Mouse (Mus musculus) forebrain, postnatal 0 days (tissue): ENCODE measurements at regions not wholly inside any gene's neighbourhood (a gene's known extent, or its start where the extent isn't known, plus 50 kb on each side); places are given as distances from the start of the nearest gene placed in this dataset.

ENCODE experiments used
- ATAC-seq: fragments of 200-750 bp; cut with Nextera tagmentation; 2 replicates; pipeline ENCODE4 v1.8.0; 2017; ENCODE audit warnings: mild to moderate bottlenecking, moderate library complexity
- DNase-seq: peaks from one replicate; pipeline ENCODE4 v3.0.0-alpha.2; 2015
- H3K27ac ChIP-seq: fragments of 300-500 bp; sonication (generic); 2 replicates; pipeline ENCODE4 v1.5.1; 2014; ENCODE audit warnings: low read depth, mild to moderate bottlenecking, antibody characterized with exemption, low read length, moderate library complexity, mixed read lengths
- H3K27me3 ChIP-seq: fragments of 300-500 bp; sonication (generic); 2 replicates; pipeline ENCODE4 v1.6.1; 2014; ENCODE audit warnings: mild to moderate bottlenecking, low read length, mixed read lengths; ENCODE audit not compliant: insufficient read depth
- H3K36me3 ChIP-seq: fragments of 300-500 bp; sonication (generic); 2 replicates; pipeline ENCODE4 v1.6.1; 2014; ENCODE audit warnings: mild to moderate bottlenecking, moderate library complexity; ENCODE audit not compliant: insufficient read depth
- H3K4me1 ChIP-seq: fragments of 300-500 bp; sonication (generic); 2 replicates; pipeline ENCODE4 v1.6.1; 2014; ENCODE audit warnings: antibody characterized with exemption; ENCODE audit not compliant: insufficient read depth
- H3K4me2 ChIP-seq: fragments of 300-500 bp; sonication (generic); 2 replicates; pipeline ENCODE4 v1.6.1; 2014; ENCODE audit warnings: low read depth, mild to moderate bottlenecking, moderate library complexity
- H3K4me3 ChIP-seq: fragments of 300-500 bp; sonication (generic); 2 replicates; pipeline ENCODE4 v1.5.1; 2014; ENCODE audit warnings: low read depth, low read length, mixed read lengths
- H3K9ac ChIP-seq: fragments of 300-500 bp; sonication (generic); 2 replicates; pipeline ENCODE4 v1.6.1; 2014; ENCODE audit warnings: mild to moderate bottlenecking
- H3K9me3 ChIP-seq: fragments of 300-500 bp; sonication (generic); 2 replicates; pipeline ENCODE4 v1.6.1; 2016; ENCODE audit warnings: low read length
- CTCF ChIP-seq: sonication (generic); IDR thresholded peaks from 2 replicates; pipeline ENCODE4 v1.5.1; 2016; ENCODE audit warnings: antibody characterized with exemption, control low read depth, low read depth
- WGBS: fragments of 180-500 bp; shearing (Covaris S2); extraction: QIAGEN DNeasy Blood & Tissue Kit; methylation state at CpG from one replicate; pipeline ENCODE4 v1.1.7; 2014; 5-methylcytosine and 5-hydroxymethylcytosine counted together

- H3K9ac ChIP-seq = no peak overlapping the region
Observed at GRCm38 (mm10) chr11:24226755-24227154, 148.9 kb downstream of the Bcl11a start.

GRCm38 (mm10) chr11:24233376-24233775, 155.5 kb downstream of the Bcl11a start:
- ATAC-seq (no peak), DNase-seq (no peak)
- Histone ChIP-seq H3K27me3 (no peaks in the 10 kb centered on the region), H3K36me3 (no peaks in the 10 kb centered on the region), H3K4me3 (no peak overlapping the region), H3K9me3 (no peaks in the 10 kb centered on the region), H3K4me1 (no peaks in the 10 kb centered on the region), H3K9ac (no peak overlapping the region), H3K27ac (no peak overlapping the region), H3K4me2 (no peak overlapping the region)
- 89% methylated on average over 11 of the region's 11 CpGs for WGBS
- TF ChIP-seq CTCF = no peak

More at GRCm38 (mm10) chr11:24226755-24227154, 148.9 kb downstream of the Bcl11a start:
- TF ChIP-seq CTCF = no peak
- Histone ChIP-seq H3K4me2 (no peak overlapping the region), H3K9me3 (no peaks in the 10 kb centered on the region), H3K4me1 (no peaks in the 10 kb centered on the region), H3K27ac (no peak overlapping the region), H3K4me3 (no peak overlapping the region), H3K27me3 (no peaks in the 10 kb centered on the region), H3K36me3 (no peaks in the 10 kb centered on the region)
- DNase-seq (no peak), ATAC-seq (no peak)
- 89% methylated on average over 3 of the region's 3 CpGs for WGBS

- Histone ChIP-seq H3K27ac (no peak overlapping the region), H3K27me3 (no peaks in the 10 kb centered on the region), H3K4me1 (no peaks in the 10 kb centered on the region), H3K4me2 (no peak overlapping the region), H3K36me3 (no peaks in the 10 kb centered on the region), H3K4me3 (no peak overlapping the region), H3K9me3 (no peaks in the 10 kb centered on the region), H3K9ac (no peak overlapping the region)
- 68% methylated on average over 9 of the region's 9 CpGs for WGBS
- DNase-seq (no peak), ATAC-seq (no peak)
- no peak for TF ChIP-seq CTCF
Observed at GRCm38 (mm10) chr11:24233821-24234220, 156.0 kb downstream of the Bcl11a start.

GRCm38 (mm10) chr11:24234422-24234821, 156.6 kb downstream of the Bcl11a start:
- ATAC-seq (no peak), DNase-seq (no peak)
- Histone ChIP-seq H3K4me3 (no peak overlapping the region), H3K9me3 (no peaks in the 10 kb centered on the region), H3K36me3 (no peaks in the 10 kb centered on the region), H3K4me2 (no peak overlapping the region), H3K27ac (no peak overlapping the region), H3K9ac (no peak overlapping the region), H3K4me1 (no peaks in the 10 kb centered on the region), H3K27me3 (no peaks in the 10 kb centered on the region)
- WGBS = 63% methylated on average over 3 of the region's 3 CpGs
- no peak for TF ChIP-seq CTCF

- no peak for TF ChIP-seq CTCF
- Histone ChIP-seq H3K4me3 (no peak overlapping the region), H3K9ac (no peak overlapping the region), H3K4me1 (no peaks in the 10 kb centered on the region), H3K4me2 (no peak overlapping the region), H3K36me3 (no peaks in the 10 kb centered on the region), H3K27me3 (no peaks in the 10 kb centered on the region), H3K27ac (no peak overlapping the region), H3K9me3 (no peaks in the 10 kb centered on the region)
- WGBS = 85% methylated on average over 4 of the region's 4 CpGs
- ATAC-seq (no peak), DNase-seq (no peak)
Observed at GRCm38 (mm10) chr11:24235326-24235725, 157.5 kb downstream of the Bcl11a start.

GRCm38 (mm10) chr11:24239631-24240030, 161.8 kb downstream of the Bcl11a start:
- 91% methylated on average over 6 of the region's 6 CpGs for WGBS
- no peaks in the 10 kb centered on the region for H3K9me3 ChIP-seq
- no peaks in the 10 kb centered on the region for H3K36me3 ChIP-seq
- no peaks in the 10 kb centered on the region for H3K27me3 ChIP-seq
- H3K9ac ChIP-seq = no peak overlapping the region
- no peak for TF ChIP-seq CTCF
- DNase-seq (no peak), ATAC-seq (no peak)
- no peaks in the 10 kb centered on the region for H3K4me1 ChIP-seq
- H3K4me3 ChIP-seq = no peak overlapping the region
- no peak overlapping the region for H3K27ac ChIP-seq
- H3K4me2 ChIP-seq = no peak overlapping the region

GRCm38 (mm10) chr11:24242096-24242495, 164.2 kb downstream of the Bcl11a start:
- Histone ChIP-seq H3K9ac (no peak overlapping the region), H3K36me3 (no peaks in the 10 kb centered on the region), H3K27me3 (no peaks in the 10 kb centered on the region), H3K4me1 (no peaks in the 10 kb centered on the region), H3K9me3 (no peaks in the 10 kb centered on the region), H3K4me3 (no peak overlapping the region), H3K4me2 (no peak overlapping the region), H3K27ac (no peak overlapping the region)
- ATAC-seq = no peak
- TF ChIP-seq CTCF = no peak
- 87% methylated on average over 4 of the region's 4 CpGs for WGBS
- no peak for DNase-seq

GRCm38 (mm10) chr11:24242888-24243287, 165.0 kb downstream of the Bcl11a start:
- Histone ChIP-seq H3K36me3 (no peaks in the 10 kb centered on the region), H3K4me1 (no peaks in the 10 kb centered on the region), H3K27ac (no peak overlapping the region), H3K4me2 (no peak overlapping the region), H3K9me3 (no peaks in the 10 kb centered on the region), H3K4me3 (no peak overlapping the region), H3K9ac (no peak overlapping the region), H3K27me3 (no peaks in the 10 kb centered on the region)
- no peak for DNase-seq
- no peak for ATAC-seq
- no peak for TF ChIP-seq CTCF
- WGBS = 11% methylated on average over 2 of the region's 2 CpGs
